11 mouse cellular contexts compared by ENCODE assay signal in the genomic region with DNA sequence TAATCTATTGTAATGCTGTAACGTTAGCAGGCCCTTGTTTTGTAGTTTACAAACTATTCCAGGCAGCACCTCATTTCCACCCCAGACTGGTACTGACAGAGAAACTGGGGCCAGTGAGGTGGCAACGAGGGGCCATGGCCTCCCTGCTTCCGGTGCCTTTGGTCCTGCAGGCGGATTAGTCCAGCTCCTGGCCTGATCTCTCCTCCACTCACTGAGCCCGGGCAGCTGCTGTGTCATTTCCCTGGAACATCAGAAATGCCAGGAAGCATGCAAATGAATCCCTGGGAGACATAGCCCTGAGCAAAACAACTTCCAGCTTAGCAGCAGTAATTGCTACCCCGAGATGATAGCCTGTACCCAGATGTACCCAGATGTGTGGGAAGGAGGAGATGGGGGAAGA. TPM values are rescaled to one million over a fixed set of nuclear protein-coding genes. Genes with fewer than 3 reads are reported as not detected.
DNase-seq lines count a peak whose midpoint lies in the region; ATAC-seq and TF ChIP-seq lines count a peak whose summit lies in the region.
"Had no signal": no experiment of that assay in that cellular context is flagged by ENCODE, and none has a peak within 500 bp of the region (broad histone marks: within the 10 kb centered on the region; RNA-seq: fewer than 3 reads in every experiment).

No protein-coding gene starts in this region.

- intact Hi-C loops in left cerebral cortex, postnatal 4 days (cut with DNase I) = no loop called here

- no peaks in the 10 kb centered on the region for H3K36me3 ChIP-seq in forebrain, embryonic 15.5 days
- no peaks in the 10 kb centered on the region for H3K36me3 ChIP-seq in midbrain, embryonic 14.5 days (ENCODE audit: control insufficient read depth, insufficient read depth, low read length)
- H3K36me3 ChIP-seq in liver, postnatal 0 days (replicated peaks; ENCODE audit: insufficient read depth, low read length) = no peaks in the 10 kb centered on the region

- 28% methylated on average over 6 of the region's 6 CpGs for WGBS in forebrain, embryonic 15.5 days
- 23% methylated on average over 6 of the region's 6 CpGs for WGBS in midbrain, embryonic 14.5 days
- WGBS in liver, postnatal 0 days (ENCODE audit: insufficient replicate concordance) = 48% methylated on average over 6 of the region's 6 CpGs

- no peaks in the 10 kb centered on the region for H3K9me3 ChIP-seq in forebrain, embryonic 15.5 days
- no peaks in the 10 kb centered on the region for H3K9me3 ChIP-seq in midbrain, embryonic 14.5 days (ENCODE audit: control insufficient read depth, low read length)
- H3K9me3 ChIP-seq in liver, postnatal 0 days (ENCODE audit: low read length) = no peaks in the 10 kb centered on the region

- peak overlapping the region; percentile 46; the same call in 1 of the 2 replicates for H3K27ac ChIP-seq in forebrain, embryonic 15.5 days (replicated peaks)
- peak overlapping the region; percentile 68 for H3K27ac ChIP-seq in midbrain, embryonic 14.5 days (replicated peaks; ENCODE audit: low read depth, low read length)
- H3K27ac ChIP-seq in liver, postnatal 0 days (ENCODE audit: low read depth) = no peak overlapping the region

- H3K9ac ChIP-seq in forebrain, embryonic 15.5 days (replicated peaks) = no peak overlapping the region
- H3K9ac ChIP-seq in midbrain, embryonic 14.5 days (replicated peaks; ENCODE audit: low read length) = no peak overlapping the region
- no peak overlapping the region for H3K9ac ChIP-seq in liver, postnatal 0 days (replicated peaks)

- no peaks in the 10 kb centered on the region for H3K27me3 ChIP-seq in forebrain, embryonic 15.5 days
- no peaks in the 10 kb centered on the region for H3K27me3 ChIP-seq in midbrain, embryonic 14.5 days (ENCODE audit: control insufficient read depth, insufficient read depth, low read length)
- 0 out of 2 replicates have a peak, but pooled peaks cover 6% of the 10 kb centered on the region for H3K27me3 ChIP-seq in liver, postnatal 0 days (ENCODE audit: insufficient read depth, low read length)

- peak; percentile 41 for DNase-seq in embryo, embryonic 11 days
- no peak for DNase-seq in embryo, embryonic 9.5 days (ENCODE audit: extremely low spot score)
- peak; percentile 45 for DNase-seq in Muller cell, postnatal 12 days (ENCODE audit: inconsistent ontology term)
- DNase-seq in midbrain, embryonic 14.5 days = peak; percentile 31
- no peak for DNase-seq in liver, postnatal 0 days
- DNase-seq in left cerebral cortex, postnatal 4 days = no peak
- DNase-seq: cerebellum, adult 8-10 months; gastrocnemius, postnatal 25 days; kidney, adult 11 months had no signal

- TF ChIP-seq CTCF in liver, postnatal 0 days (IDR thresholded peaks at IDR 0.05; ENCODE audit: low read depth) = no peak

- ATAC-seq in forebrain, embryonic 15.5 days (replicated peaks) = no peak
- ATAC-seq in midbrain, embryonic 14.5 days (ENCODE audit: low FRiP score, low TSS enrichment) = no peak
- ATAC-seq in liver, postnatal 0 days = no peak
- no peak for ATAC-seq in cerebellum, adult (ENCODE audit: insufficient number of reproducible peaks, low FRiP score, low TSS enrichment)

- 0 out of 2 replicates have a peak, but pooled peaks cover 7% of the 10 kb centered on the region for H3K4me1 ChIP-seq in forebrain, embryonic 15.5 days
- no peaks in the 10 kb centered on the region for H3K4me1 ChIP-seq in midbrain, embryonic 14.5 days (ENCODE audit: control insufficient read depth, insufficient read depth, low read length)
- no peaks in the 10 kb centered on the region for H3K4me1 ChIP-seq in liver, postnatal 0 days (ENCODE audit: insufficient read depth)

- no peak for TF ChIP-seq EP300 in liver, postnatal 0 days (IDR thresholded peaks at IDR 0.05; ENCODE audit: low read depth)

- H3K4me3 ChIP-seq in forebrain, embryonic 15.5 days = no peak overlapping the region
- no peak overlapping the region for H3K4me3 ChIP-seq in midbrain, embryonic 14.5 days (replicated peaks; ENCODE audit: low read depth, low read length)
- no peak overlapping the region for H3K4me3 ChIP-seq in liver, postnatal 0 days (ENCODE audit: low read depth, low read length)

- no peak overlapping the region for H3K4me2 ChIP-seq in forebrain, embryonic 15.5 days (replicated peaks)
- no peak overlapping the region for H3K4me2 ChIP-seq in midbrain, embryonic 14.5 days (ENCODE audit: low read length)
- no peak overlapping the region for H3K4me2 ChIP-seq in liver, postnatal 0 days (ENCODE audit: low read depth, low read length)

RNA-seq across cellular contexts. Expression of a gene that starts 10.1 kb away (rescaled TPM):
- polyA plus RNA-seq in forebrain, embryonic 15.5 days (2015; fragmentation: Nextera tagmentation; extraction: Ambion mirVana) = 4.5 and 4.8 TPM in 2 replicates
- polyA plus RNA-seq in midbrain, embryonic 14.5 days (2014; fragmentation: Nextera tagmentation; extraction: Ambion mirVana) = 1.3 and 3.4 TPM in 2 replicates
- 2.5 and 3.2 TPM in 2 replicates for polyA plus RNA-seq in liver, postnatal 0 days (2015; fragmentation: Nextera tagmentation; extraction: Ambion mirVana)
- 1 to 10 TPM; 1.0 to 1.1 TPM for total RNA-seq in left cerebral cortex, postnatal 4 days (2021)

RNA-seq across cellular contexts. Expression of a gene that starts 22.2 kb away (rescaled TPM):
- polyA plus RNA-seq in forebrain, embryonic 15.5 days (2015; fragmentation: Nextera tagmentation; extraction: Ambion mirVana) = 464 and 469 TPM in 2 replicates
- polyA plus RNA-seq in midbrain, embryonic 14.5 days (2014; fragmentation: Nextera tagmentation; extraction: Ambion mirVana) = 488 and 497 TPM in 2 replicates
- 413 and 415 TPM in 2 replicates for polyA plus RNA-seq in liver, postnatal 0 days (2015; fragmentation: Nextera tagmentation; extraction: Ambion mirVana)
- 100 to 1,000 TPM; 816 to 965 TPM for total RNA-seq in left cerebral cortex, postnatal 4 days (2021)

RNA-seq across cellular contexts. Expression of a gene that starts 47.7 kb away (rescaled TPM):
- 61.5 and 71.5 TPM in 2 replicates for polyA plus RNA-seq in forebrain, embryonic 15.5 days (2015; fragmentation: Nextera tagmentation; extraction: Ambion mirVana)
- 60.6 and 76.6 TPM in 2 replicates for polyA plus RNA-seq in midbrain, embryonic 14.5 days (2014; fragmentation: Nextera tagmentation; extraction: Ambion mirVana)
- polyA plus RNA-seq in liver, postnatal 0 days (2015; fragmentation: Nextera tagmentation; extraction: Ambion mirVana) = 37.4 and 40.5 TPM in 2 replicates
- total RNA-seq in left cerebral cortex, postnatal 4 days (2021) = 10 to 100 TPM; 19.1 to 23.7 TPM

Comparison
In these comparisons a context has a peak if more than half of its experiments do, and no peak if none do; other contexts are left out.
1. DNase-seq: peak in embryo, embryonic 11 days (single experiment), Muller cell, postnatal 12 days (single experiment) and midbrain, embryonic 14.5 days (single experiment); none in embryo, embryonic 9.5 days (single experiment), liver, postnatal 0 days (single experiment) and left cerebral cortex, postnatal 4 days (single experiment).